Mouse (Mus musculus) C2C12 (cell line): ENCODE measurements around the gene Crtac1. TPM values are rescaled to one million over a fixed set of nuclear protein-coding genes. Genes with fewer than 3 reads are reported as not detected.

Experiments used
- H3K27me3 ChIP-seq: one replicate; pipeline ENCODE4 v1.6.1; 2011; ENCODE audit not compliant: control insufficient read depth, insufficient read depth, insufficient read length
- H3K36me3 ChIP-seq: one replicate; pipeline ENCODE4 v1.6.1; 2011; ENCODE audit not compliant: control insufficient read depth, insufficient read depth
- H3K4me3 ChIP-seq: one replicate; pipeline ENCODE4 v1.5.1; 2011; ENCODE audit warnings: mild to moderate bottlenecking, control low read depth; ENCODE audit not compliant: poor library complexity, insufficient read depth, severe bottlenecking
- H3K79me2 ChIP-seq: one replicate; pipeline ENCODE4 v1.6.1; 2011; ENCODE audit not compliant: control insufficient read depth, insufficient read depth
- H3K79me3 ChIP-seq: one replicate; pipeline ENCODE4 v1.6.1; 2011; ENCODE audit warnings: low read depth, control low read depth
- H3ac ChIP-seq: one replicate; pipeline ENCODE3; 2011; ENCODE audit warnings: low read depth; ENCODE audit not compliant: control insufficient read depth, insufficient read length
- CEBPB ChIP-seq: IDR thresholded peaks from one replicate; pipeline ENCODE4 v1.6.1; 2011; ENCODE audit warnings: low read depth, mild to moderate bottlenecking, control low read depth, moderate library complexity
- CTCF ChIP-seq: IDR thresholded peaks from one replicate; pipeline ENCODE4 v1.5.1; 2011; ENCODE audit not compliant: control insufficient read depth, insufficient read depth, insufficient read length
- FOSL1 ChIP-seq: IDR thresholded peaks from one replicate; pipeline ENCODE4 v1.8.0; 2011; ENCODE audit warnings: mild to moderate bottlenecking, low read length; ENCODE audit not compliant: poor library complexity, insufficient read depth, severe bottlenecking
- MAX ChIP-seq: IDR thresholded peaks from one replicate; pipeline ENCODE4 v1.6.1; 2011; ENCODE audit warnings: mild to moderate bottlenecking, control low read depth
- MYOD1 ChIP-seq: IDR thresholded peaks from one replicate; pipeline ENCODE4 v1.6.1; 2011; ENCODE audit warnings: low read depth; ENCODE audit not compliant: control insufficient read depth, insufficient read length
- MYOG ChIP-seq: IDR thresholded peaks from one replicate; pipeline ENCODE4 v1.6.1; 2011; ENCODE audit not compliant: control insufficient read depth, insufficient read length; ENCODE audit errors: extremely low read depth
- USF1 ChIP-seq: IDR thresholded peaks from one replicate; pipeline ENCODE4 v1.6.1; 2011; ENCODE audit warnings: low read depth, mild to moderate bottlenecking, control low read depth, moderate library complexity
- polyA plus RNA-seq: library from polyadenylated mRNA; unstranded; fragments of >200 nt; fragmentation: generic; extraction: Trizol; gene quantifications from one replicate; pipeline ENCODE4 v1.2.1, GENCODE M21; 2012; ENCODE audit warnings: missing spikeins

The Crtac1 gene
- polyA plus RNA-seq, 1 experiment, result not detected

GRCm38 (mm10) chr19:42380981-42381373, 50.6 kb downstream of the Crtac1 start:
- no peak overlapping the region for H3ac ChIP-seq
- H3K27me3 ChIP-seq, result peaks cover 60% of the 10 kb centered on the region
- no peak overlapping the region for H3K4me3 ChIP-seq
- H3K79me3 ChIP-seq, result no peaks in the 10 kb centered on the region
- H3K79me2 ChIP-seq, result no peaks in the 10 kb centered on the region
- no peak for TF ChIP-seq FOSL1
- no peak for TF ChIP-seq CEBPB
- H3K36me3 ChIP-seq, result no peaks in the 10 kb centered on the region

GRCm38 (mm10) chr19:42380321-42380980, 51.1 kb downstream of the Crtac1 start:
- Histone ChIP-seq H3K36me3 (no peaks in the 10 kb centered on the region), H3ac (no peak overlapping the region), H3K4me3 (no peak overlapping the region), H3K27me3 (peaks cover 60% of the 10 kb centered on the region), H3K79me3 (no peaks in the 10 kb centered on the region), H3K79me2 (no peaks in the 10 kb centered on the region)
- TF ChIP-seq CEBPB, result no peak
- no peak for TF ChIP-seq CTCF
- TF ChIP-seq FOSL1, result no peak
- TF ChIP-seq USF1, result no peak
- TF ChIP-seq MYOD1, result no peak
- no peak for TF ChIP-seq MYOG
- no peak for TF ChIP-seq MAX

GRCm38 (mm10) chr19:42379798-42380197, 51.8 kb downstream of the Crtac1 start:
- Histone ChIP-seq H3K79me2 (no peaks in the 10 kb centered on the region), H3ac (no peak overlapping the region), H3K36me3 (no peaks in the 10 kb centered on the region), H3K4me3 (no peak overlapping the region), H3K27me3 (peaks cover 56% of the 10 kb centered on the region), H3K79me3 (no peaks in the 10 kb centered on the region)
- TF ChIP-seq MYOG, result no peak

GRCm38 (mm10) chr19:42377206-42377605, 54.4 kb downstream of the Crtac1 start:
- no peak for TF ChIP-seq MYOG
- no peak for TF ChIP-seq CEBPB
- no peak for TF ChIP-seq FOSL1
- Histone ChIP-seq H3K36me3 (no peaks in the 10 kb centered on the region), H3ac (no peak overlapping the region), H3K4me3 (no peak overlapping the region), H3K79me3 (no peaks in the 10 kb centered on the region), H3K79me2 (no peaks in the 10 kb centered on the region), H3K27me3 (peaks cover 35% of the 10 kb centered on the region)

- Histone ChIP-seq H3K79me3 (no peaks in the 10 kb centered on the region), H3K36me3 (no peaks in the 10 kb centered on the region), H3K79me2 (no peaks in the 10 kb centered on the region), H3K27me3 (peaks cover 28% of the 10 kb centered on the region), H3ac (no peak overlapping the region), H3K4me3 (no peak overlapping the region)
- no peak for TF ChIP-seq MAX
Measured at GRCm38 (mm10) chr19:42363551-42363950, 68.0 kb downstream of the Crtac1 start.

GRCm38 (mm10) chr19:42358406-42358805, 73.2 kb downstream of the Crtac1 start:
- Histone ChIP-seq H3K36me3 (no peaks in the 10 kb centered on the region), H3K27me3 (peaks cover 25% of the 10 kb centered on the region), H3K79me3 (no peaks in the 10 kb centered on the region)

GRCm38 (mm10) chr19:42356854-42357253, 74.7 kb downstream of the Crtac1 start:
- Histone ChIP-seq H3K27me3 (peaks cover 25% of the 10 kb centered on the region), H3K79me2 (no peaks in the 10 kb centered on the region), H3K4me3 (no peak overlapping the region), H3K79me3 (no peaks in the 10 kb centered on the region), H3K36me3 (no peaks in the 10 kb centered on the region), H3ac (no peak overlapping the region)
- no peak for TF ChIP-seq MYOG
- no peak for TF ChIP-seq CTCF
- TF ChIP-seq USF1, result no peak
- TF ChIP-seq MYOD1, result no peak
- TF ChIP-seq CEBPB, result no peak
- TF ChIP-seq FOSL1, result no peak
- TF ChIP-seq MAX, result no peak

More at GRCm38 (mm10) chr19:42358406-42358805, 73.2 kb downstream of the Crtac1 start:
- Histone ChIP-seq H3ac (no peak overlapping the region), H3K4me3 (no peak overlapping the region), H3K79me2 (no peaks in the 10 kb centered on the region)
- TF ChIP-seq USF1, result no peak
